Mouse (Mus musculus) neutrophil, adult 5-6 weeks (primary cell): Measurements from ENCODE around the gene Tln1. TPM values are rescaled to one million over a fixed set of nuclear protein-coding genes. Genes with fewer than 3 reads are reported as not detected.
"Not testable (repeated sequence)": the region's sequence is repeated elsewhere in the genome, so short reads cannot be mapped to it uniquely, and the experiment has no call there.

Experiments used
- ATAC-seq: fragments of 151-379, 151-347 bp; 2 replicates; pipeline ENCODE4 v1.8.0; 2017; ENCODE audit warnings: mild to moderate bottlenecking, moderate TSS enrichment; ENCODE audit not compliant: insufficient number of reproducible peaks, poor library complexity, low FRiP score, severe bottlenecking; ENCODE audit errors: extremely low read depth
- total RNA-seq: library from RNA; stranded (forward); fragments of 200-1000 nt; gene quantifications from 2 replicates; pipeline ENCODE4 v1.2.3, GENCODE M21; 2017

Gene Tln1
- total RNA-seq = 386 and 458 TPM in 2 replicates

GRCm38 (mm10) chr4:43561997-43562768, at the start of gene Tln1, which contains the start of gene Creb3:
TSS of gene Tln1 (minus strand) at chr4:43562691.
TSS of gene Creb3 (plus strand) at chr4:43562332.
- ATAC-seq = peak; percentile 72

GRCm38 (mm10) chr4:43604751-43605685, 42.5 kb upstream of the Tln1 start:
- peak; percentile 36; the same call in 1 of the 2 replicates for ATAC-seq

GRCm38 (mm10) chr4:43604099-43604498, 41.6 kb upstream of the Tln1 start:
- no peak for ATAC-seq

GRCm38 (mm10) chr4:43600195-43600934, 37.9 kb upstream of the Tln1 start:
- ATAC-seq = no peak

- ATAC-seq = no peak
These were observed 36.3 kb upstream of the Tln1 start for GRCm38 (mm10) chr4:43598650-43599380.

- ATAC-seq = no peak
These were observed 35.7 kb upstream of the Tln1 start for GRCm38 (mm10) chr4:43598200-43598599.

GRCm38 (mm10) chr4:43596597-43596996, 34.1 kb upstream of the Tln1 start:
- not testable (repeated sequence) for ATAC-seq

GRCm38 (mm10) chr4:43593453-43593852, 31.0 kb upstream of the Tln1 start:
- no peak for ATAC-seq

- ATAC-seq = no peak
These were observed 29.5 kb upstream of the Tln1 start for GRCm38 (mm10) chr4:43591961-43592360.

- no peak for ATAC-seq
These were observed 29.1 kb upstream of the Tln1 start for GRCm38 (mm10) chr4:43591543-43591942.

GRCm38 (mm10) chr4:43587681-43588080, 25.2 kb upstream of the Tln1 start:
- ATAC-seq = no peak

GRCm38 (mm10) chr4:43586411-43586810, 23.9 kb upstream of the Tln1 start:
- no peak for ATAC-seq

- ATAC-seq = no peak
These were observed 23.2 kb upstream of the Tln1 start for GRCm38 (mm10) chr4:43585682-43586081.

- ATAC-seq = no peak
These were observed 22.2 kb upstream of the Tln1 start, which contains the start of gene Msmp for GRCm38 (mm10) chr4:43584444-43585416. TSS of gene Msmp (minus strand) at chr4:43584494.

GRCm38 (mm10) chr4:43583421-43583820, 20.9 kb upstream of the Tln1 start:
- no peak for ATAC-seq

- no peak for ATAC-seq
These were observed 19.8 kb upstream of the Tln1 start for GRCm38 (mm10) chr4:43582241-43582640.

GRCm38 (mm10) chr4:43581381-43581780, 18.9 kb upstream of the Tln1 start:
- ATAC-seq = no peak
